ENCODE assay signal across 8 mouse cellular contexts in the genomic region with DNA sequence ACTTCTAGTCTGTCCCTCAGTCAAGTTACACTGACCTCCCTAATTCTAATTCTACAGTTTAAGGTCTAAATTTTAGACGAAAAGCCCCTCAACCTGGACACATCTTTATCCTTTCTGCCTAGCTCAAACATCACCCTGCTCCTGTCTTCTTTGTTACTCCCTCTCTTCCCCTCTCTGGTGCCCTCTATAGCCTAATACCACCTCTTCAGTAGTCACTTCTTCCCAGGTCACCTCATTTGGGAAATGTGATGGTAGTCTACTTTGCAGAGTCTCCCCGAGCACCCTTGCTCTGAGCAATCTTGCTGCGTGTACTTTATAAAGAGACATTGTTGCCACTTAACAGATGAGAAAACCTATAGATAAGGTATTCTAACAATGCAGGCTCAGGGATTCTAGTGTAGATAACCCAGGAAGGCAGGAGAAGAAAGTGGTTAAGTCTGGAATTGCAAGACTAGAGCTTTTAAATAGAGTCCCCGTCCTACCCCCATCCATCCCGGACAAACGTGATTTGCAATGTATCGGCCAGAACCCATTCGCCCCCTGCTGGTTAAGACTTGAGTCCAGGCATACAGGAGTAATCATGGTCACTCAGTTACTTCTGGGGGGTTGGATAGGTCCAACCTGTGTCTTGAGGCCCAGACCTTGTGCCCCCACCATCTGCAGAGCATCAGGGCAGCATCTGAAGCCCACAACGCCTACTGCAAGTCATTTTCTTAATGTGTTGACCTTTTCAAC. TPM values are rescaled to one million over a fixed set of nuclear protein-coding genes. Genes with fewer than 3 reads are reported as not detected.
DNase-seq lines count a peak whose midpoint lies in the region; ATAC-seq and TF ChIP-seq lines count a peak whose summit lies in the region.

No protein-coding gene starts in this region.

- no peaks in the 10 kb centered on the region; the same call in 1 of the 2 replicates for H3K4me1 ChIP-seq in testis, adult 2 months (ENCODE audit: control insufficient read depth, insufficient read depth, low read length)
- no peaks in the 10 kb centered on the region for H3K4me1 ChIP-seq in hindbrain, postnatal 0 days (ENCODE audit: insufficient read depth, low read length)
- peaks cover 0 to 13% of the 10 kb centered on the region in 2 experiments; a peak in 2 of 4 replicates for H3K4me1 ChIP-seq in liver, embryonic 14.5 days (replicated peaks; ENCODE audit: control insufficient read depth in 2 of 2, insufficient read depth in 2 of 2, low read length in 1 of 2)

- H3K4me2 ChIP-seq in hindbrain, postnatal 0 days (ENCODE audit: low read depth, low read length): no peak overlapping the region
- no peak overlapping the region for H3K4me2 ChIP-seq in liver, embryonic 14.5 days (ENCODE audit: low read depth)

- H3K27me3 ChIP-seq in testis, adult 2 months (ENCODE audit: control insufficient read depth, insufficient read depth, low read length): no peaks in the 10 kb centered on the region
- H3K27me3 ChIP-seq in hindbrain, postnatal 0 days (ENCODE audit: insufficient read depth, low read length): no peaks in the 10 kb centered on the region
- no peaks in the 10 kb centered on the region for H3K27me3 ChIP-seq in liver, embryonic 14.5 days (ENCODE audit: control insufficient read depth, insufficient read depth, low read length)

- TF ChIP-seq EP300 in liver, embryonic 14.5 days (IDR thresholded peaks at IDR 0.05; ENCODE audit: low read depth): no peak

- no peak overlapping the region for H3K27ac ChIP-seq in testis, adult 2 months (ENCODE audit: control insufficient read depth, insufficient read depth, low read depth, low read length)
- no peak overlapping the region for H3K27ac ChIP-seq in hindbrain, postnatal 0 days
- no peak overlapping the region for H3K27ac ChIP-seq in liver, embryonic 14.5 days

- H3K36me3 ChIP-seq in testis, adult 2 months (ENCODE audit: control insufficient read depth, insufficient read depth, low read length): no peaks in the 10 kb centered on the region
- no peaks in the 10 kb centered on the region for H3K36me3 ChIP-seq in hindbrain, postnatal 0 days (ENCODE audit: insufficient read depth, low read length)
- H3K36me3 ChIP-seq in liver, embryonic 14.5 days (replicated peaks; ENCODE audit: control insufficient read depth, insufficient read depth, low read depth): no peaks in the 10 kb centered on the region

- ATAC-seq in hindbrain, postnatal 0 days: 0 out of 2 replicates have a peak, but pooled peaks have one; percentile 55
- no peak for ATAC-seq in liver, embryonic 14.5 days (ENCODE audit: insufficient read depth)

- peak overlapping the region; percentile 82 for H3K4me3 ChIP-seq in testis, adult 2 months (ENCODE audit: control insufficient read depth, low read depth, low read length)
- H3K4me3 ChIP-seq in hindbrain, postnatal 0 days (ENCODE audit: low read length): no peak overlapping the region
- H3K4me3 ChIP-seq in liver, embryonic 14.5 days (ENCODE audit: insufficient read depth in 1 of 2, low read depth in 2 of 2, low read length in 2 of 2): no peak overlapping the region

- H3K9ac ChIP-seq in hindbrain, postnatal 0 days (replicated peaks; ENCODE audit: low read length): no peak overlapping the region
- H3K9ac ChIP-seq in liver, embryonic 14.5 days (replicated peaks): no peak overlapping the region

- peak; percentile 56 to 84 for DNase-seq in adrenal gland, adult (ENCODE audit: inconsistent age in 2 of 2, low spot score in 1 of 2)
- DNase-seq in adrenal gland, adult 8-10 months: no peak
- DNase-seq in testis, postnatal 14 days (ENCODE audit: low spot score): no peak
- DNase-seq in forelimb bud, embryonic 11.5 days (ENCODE audit: low read depth, low spot score): peak; percentile 69
- peak; percentile 79 for DNase-seq in hindbrain, postnatal 0 days (ENCODE audit: low spot score)
- no peak for DNase-seq in liver, embryonic 14.5 days (ENCODE audit: low read depth in 3 of 3, low spot score in 3 of 3)
- peak; percentile 46 for DNase-seq in retina, postnatal 7 days (ENCODE audit: low read depth, low spot score)

- peak; percentile 32; the same call in 1 of the 2 replicates for TF ChIP-seq CTCF in testis, adult 2 months (IDR thresholded peaks at IDR 0.05; ENCODE audit: control insufficient read depth, insufficient read depth, insufficient replicate concordance, low read depth, low read length)
- peak; percentile 72 for TF ChIP-seq CTCF in hindbrain, postnatal 0 days (IDR thresholded peaks at IDR 0.05; ENCODE audit: low read depth)
- peak; percentile 83 for TF ChIP-seq CTCF in liver, embryonic 14.5 days (IDR thresholded peaks at IDR 0.05; ENCODE audit: low read depth)

- H3K9me3 ChIP-seq in hindbrain, postnatal 0 days (ENCODE audit: low read length): no peaks in the 10 kb centered on the region
- H3K9me3 ChIP-seq in liver, embryonic 14.5 days (ENCODE audit: control insufficient read depth, low read length): no peaks in the 10 kb centered on the region

- WGBS in hindbrain, postnatal 0 days: 34% methylated on average over 9 of the region's 9 CpGs
- WGBS in liver, embryonic 14.5 days (ENCODE audit: insufficient replicate concordance): 26% methylated on average over 9 of the region's 9 CpGs

- 0 out of 2 replicates have a peak, but pooled peaks have one; percentile 16 for TF ChIP-seq POLR2A in testis, adult 2 months (IDR thresholded peaks at IDR 0.05; ENCODE audit: control insufficient read depth, low read depth, low read length)

RNA-seq across cellular contexts. Expression of gene Morn3, which starts 1.1 kb away (rescaled TPM):
- total RNA-seq in adrenal gland, adult 8-10 months (2022): not detected
- 272 and 285 TPM in 2 replicates for polyA plus RNA-seq in testis, adult 2 months (2012; rRNA removed)
- total RNA-seq in hindbrain, postnatal 0 days (2014; rRNA removed): not detected in 2 replicates
- 0.64 and 0.87 TPM in 2 replicates for polyA plus RNA-seq in hindbrain, postnatal 0 days (2015; fragmentation: Nextera tagmentation; extraction: Ambion mirVana)
- not detected in 2 replicates for polyA plus RNA-seq in liver, embryonic 14.5 days (2012; rRNA removed)
- polyA plus RNA-seq in liver, embryonic 14.5 days (2014; fragmentation: Nextera tagmentation; extraction: Ambion mirVana): not detected in 2 replicates

RNA-seq across cellular contexts. Expression of gene Tmem120b, which starts 22.5 kb away (rescaled TPM):
- total RNA-seq in adrenal gland, adult 8-10 months (2022): 10 to 100 TPM in 3 of 4 experiments, 1 to 10 TPM in 1; 9.8 to 22.3 (median 14.5) TPM
- polyA plus RNA-seq in testis, adult 2 months (2012; rRNA removed): 0.94 and 1.2 TPM in 2 replicates
- total RNA-seq in hindbrain, postnatal 0 days (2014; rRNA removed): 15.3 and 29.3 TPM in 2 replicates
- 17.7 and 19.6 TPM in 2 replicates for polyA plus RNA-seq in hindbrain, postnatal 0 days (2015; fragmentation: Nextera tagmentation; extraction: Ambion mirVana)
- polyA plus RNA-seq in liver, embryonic 14.5 days (2012; rRNA removed): 17.7 and 19.0 TPM in 2 replicates
- polyA plus RNA-seq in liver, embryonic 14.5 days (2014; fragmentation: Nextera tagmentation; extraction: Ambion mirVana): 18.0 and 18.1 TPM in 2 replicates

RNA-seq across cellular contexts. Expression of gene Orai1, which starts 30.9 kb away (rescaled TPM):
- 10 to 100 TPM; 11.5 to 13.5 (median 12.0) TPM for total RNA-seq in adrenal gland, adult 8-10 months (2022)
- polyA plus RNA-seq in testis, adult 2 months (2012; rRNA removed): 68.0 and 71.3 TPM in 2 replicates
- total RNA-seq in hindbrain, postnatal 0 days (2014; rRNA removed): 20.9 and 27.2 TPM in 2 replicates
- 16.8 and 18.3 TPM in 2 replicates for polyA plus RNA-seq in hindbrain, postnatal 0 days (2015; fragmentation: Nextera tagmentation; extraction: Ambion mirVana)
- 7.4 and 9.2 TPM in 2 replicates for polyA plus RNA-seq in liver, embryonic 14.5 days (2012; rRNA removed)
- 6.3 and 8.1 TPM in 2 replicates for polyA plus RNA-seq in liver, embryonic 14.5 days (2014; fragmentation: Nextera tagmentation; extraction: Ambion mirVana)

RNA-seq across cellular contexts. Expression of gene Kdm2b, which starts 56.1 kb away (rescaled TPM):
- total RNA-seq in adrenal gland, adult 8-10 months (2022): 10 to 100 TPM; 16.9 to 20.0 (median 18.5) TPM
- 48.7 and 50.9 TPM in 2 replicates for polyA plus RNA-seq in testis, adult 2 months (2012; rRNA removed)
- 75.7 and 87.3 TPM in 2 replicates for total RNA-seq in hindbrain, postnatal 0 days (2014; rRNA removed)
- 59.7 and 60.9 TPM in 2 replicates for polyA plus RNA-seq in hindbrain, postnatal 0 days (2015; fragmentation: Nextera tagmentation; extraction: Ambion mirVana)
- polyA plus RNA-seq in liver, embryonic 14.5 days (2012; rRNA removed): 8.1 and 10.0 TPM in 2 replicates
- 11.7 and 12.3 TPM in 2 replicates for polyA plus RNA-seq in liver, embryonic 14.5 days (2014; fragmentation: Nextera tagmentation; extraction: Ambion mirVana)

Comparison
In these comparisons a context has a peak if more than half of its experiments do, and no peak if none do; other contexts are left out.
1. DNase-seq: peak in adrenal gland, adult (2 of 2), forelimb bud, embryonic 11.5 days (single experiment), hindbrain, postnatal 0 days (single experiment) and retina, postnatal 7 days (single experiment); none in adrenal gland, adult 8-10 months (single experiment), testis, postnatal 14 days (single experiment) and liver, embryonic 14.5 days (0 of 3).
2. CTCF ChIP-seq: peak in every context shown above with its lines; median percentile 83 in liver, embryonic 14.5 days; 72 in hindbrain, postnatal 0 days; 32 in testis, adult 2 months.
3. RNA of gene Morn3, which starts 1.1 kb away (polyA plus RNA-seq): 272 to 285 TPM in testis, adult 2 months; 0.64 to 0.87 TPM in hindbrain, postnatal 0 days and not detected in liver, embryonic 14.5 days; every median in the first group is over 100 times any median in the second.